Mouse (Mus musculus) forebrain, embryonic 12.5 days (tissue): ENCODE data around the gene Gm13693. TPM values are rescaled to one million over a fixed set of nuclear protein-coding genes. Genes with fewer than 3 reads are reported as not detected.
"Not testable (repeated sequence)": the region's sequence is repeated elsewhere in the genome, so short reads cannot be mapped to it uniquely, and the experiment has no call there.

ENCODE experiments used
- ATAC-seq: fragments of 200-750 bp; cut with Nextera tagmentation; 2 replicates; pipeline ENCODE4 v1.8.0; 2017; ENCODE audit warnings: moderate TSS enrichment; ENCODE audit not compliant: low FRiP score
- H3K27ac ChIP-seq: fragments of 300-500 bp; sonication (generic); 2 replicates; pipeline ENCODE4 v1.5.1; 2016; ENCODE audit warnings: mild to moderate bottlenecking
- H3K27me3 ChIP-seq: fragments of 300-500 bp; sonication (generic); 2 replicates; pipeline ENCODE4 v1.6.1; 2016; ENCODE audit warnings: mild to moderate bottlenecking
- H3K36me3 ChIP-seq: fragments of 300-500 bp; sonication (generic); replicated peaks from 2 replicates; pipeline ENCODE4 v1.6.1; 2016; ENCODE audit warnings: mild to moderate bottlenecking
- H3K4me1 ChIP-seq: fragments of 300-500 bp; sonication (generic); 2 replicates; pipeline ENCODE4 v1.6.1; 2016
- H3K4me2 ChIP-seq: fragments of 300-500 bp; sonication (generic); 2 replicates; pipeline ENCODE4 v1.6.1; 2016; ENCODE audit warnings: mild to moderate bottlenecking, moderate library complexity
- H3K4me3 ChIP-seq: fragments of 300-500 bp; sonication (generic); replicated peaks from 2 replicates; pipeline ENCODE4 v1.5.1; 2016; ENCODE audit warnings: mild to moderate bottlenecking
- H3K9ac ChIP-seq: fragments of 300-500 bp; sonication (generic); 2 replicates; pipeline ENCODE4 v1.6.1; 2016; ENCODE audit warnings: mild to moderate bottlenecking
- H3K9me3 ChIP-seq: fragments of 300-500 bp; sonication (generic); 2 replicates; pipeline ENCODE4 v1.6.1; 2016
- WGBS: fragments of 180-500 bp; shearing (Covaris S2); methylation state at CpG from one replicate; pipeline ENCODE4 v1.1.7; 2016; 5-methylcytosine and 5-hydroxymethylcytosine counted together
- polyA plus RNA-seq: library from polyadenylated mRNA; unstranded; fragments of >200 nt; fragmentation: Nextera tagmentation; extraction: Ambion mirVana; gene quantifications from 2 replicates; pipeline ENCODE4 v1.2.1, GENCODE M21; 2016

Gene Gm13693
- polyA plus RNA-seq, 1 experiment from 2014 or later, result not detected

DNA sequence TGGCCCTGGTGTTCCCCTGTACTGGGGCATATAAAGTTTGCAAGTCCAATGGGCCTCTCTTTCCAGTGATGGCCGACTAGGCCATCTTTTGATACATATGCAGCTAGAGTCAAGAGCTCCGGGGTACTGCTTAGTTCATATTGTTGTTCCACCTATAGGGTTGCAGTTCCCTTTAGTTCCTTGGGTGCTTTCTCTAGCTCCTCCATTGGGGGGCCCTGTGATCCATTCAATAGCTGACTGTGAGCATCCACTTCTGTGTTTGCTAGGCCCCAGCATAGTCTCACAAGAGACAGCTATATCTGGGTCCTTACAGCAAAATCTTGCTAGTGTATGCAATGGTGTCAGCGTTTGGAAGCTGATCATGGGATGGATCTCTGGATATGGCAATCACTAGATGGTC is 33.2 kb downstream of the Gm13693 start:
- H3K4me1 ChIP-seq, H3K9me3 ChIP-seq, H3K9ac ChIP-seq, ATAC-seq, H3K4me2 ChIP-seq, H3K4me3 ChIP-seq, H3K27me3 ChIP-seq, H3K27ac ChIP-seq, H3K36me3 ChIP-seq: not testable (repeated sequence)
- WGBS, result 89% methylated on average over 3 of the region's 3 CpGs

DNA sequence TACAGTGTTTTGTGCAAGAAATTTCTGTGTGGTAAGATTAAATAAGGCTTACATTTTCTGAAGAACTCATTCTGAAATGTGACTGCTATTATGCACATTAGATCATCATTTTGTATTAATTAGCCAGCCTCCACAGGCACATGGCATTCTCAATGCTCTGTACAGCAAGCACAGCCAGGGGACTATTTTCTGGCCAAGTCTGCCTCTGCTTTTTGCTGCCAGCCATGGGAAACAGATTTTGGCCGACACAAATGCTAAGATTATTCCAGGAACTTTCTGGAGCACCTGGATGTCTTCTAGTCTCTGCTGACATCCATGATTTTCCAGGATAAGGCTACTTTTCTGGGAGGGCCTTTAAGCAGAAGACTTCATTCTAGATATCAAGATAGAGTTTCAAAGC is 47.6 kb downstream of the Gm13693 start:
- WGBS, result 81% methylated on average over 1 of the region's 1 CpGs
- Histone ChIP-seq H3K4me2 (no peak overlapping the region), H3K27me3 (no peaks in the 10 kb centered on the region), H3K4me3 (no peak overlapping the region), H3K27ac (no peak overlapping the region), H3K9me3 (no peaks in the 10 kb centered on the region), H3K9ac (no peak overlapping the region), H3K4me1 (no peaks in the 10 kb centered on the region), H3K36me3 (no peaks in the 10 kb centered on the region)
- ATAC-seq, result no peak

DNA sequence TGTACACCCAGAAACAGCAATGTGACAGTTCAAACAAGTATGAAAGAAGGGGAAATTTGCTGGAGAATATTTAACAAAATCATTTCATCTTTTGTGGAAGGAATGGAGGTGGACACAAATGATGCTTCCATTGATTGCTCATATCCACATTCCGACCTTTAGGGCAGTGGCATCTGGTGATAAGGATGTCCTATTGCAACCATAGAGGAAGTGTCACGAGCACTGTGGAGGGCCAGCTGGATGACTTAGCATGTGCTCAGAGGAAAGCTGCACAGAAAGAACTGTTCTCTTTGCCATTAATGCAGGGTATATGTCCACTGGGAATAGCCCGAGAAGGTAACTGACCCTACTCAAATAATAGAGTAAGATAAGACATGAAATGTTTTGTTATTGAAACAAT is 48.5 kb downstream of the Gm13693 start:
- no peak for ATAC-seq
- no peak overlapping the region for H3K27ac ChIP-seq
- H3K9me3 ChIP-seq, result no peaks in the 10 kb centered on the region
- no peaks in the 10 kb centered on the region for H3K36me3 ChIP-seq
- H3K9ac ChIP-seq, result no peak overlapping the region
- WGBS, result 84% methylated on average over 3 of the region's 3 CpGs
- no peak overlapping the region for H3K4me3 ChIP-seq
- H3K27me3 ChIP-seq, result no peaks in the 10 kb centered on the region
- H3K4me1 ChIP-seq, result no peaks in the 10 kb centered on the region
- H3K4me2 ChIP-seq, result no peak overlapping the region

Other genes starting within 250 kb of the Gm13693 start
- 44.4 and 46.5 TPM in 2 replicates for gene Itgav, start 237.1 kb upstream of the Gm13693 start, polyA plus RNA-seq
- 57.9 and 68.7 TPM in 2 replicates for gene Fam171b, start 148.9 kb upstream of the Gm13693 start, polyA plus RNA-seq
- gene Zswim2, start 20.3 kb upstream of the Gm13693 start, polyA plus RNA-seq, result not detected in 2 replicates
- gene Gm13698, start 5.8 kb upstream of the Gm13693 start, polyA plus RNA-seq, result not detected in 2 replicates
- gene Gm13695, start 5.8 kb downstream of the Gm13693 start, polyA plus RNA-seq, result not detected in 2 replicates
- not detected in 2 replicates for gene Gm13696, start 11.6 kb downstream of the Gm13693 start, polyA plus RNA-seq
- not detected in 2 replicates for gene Gm13694, start 17.4 kb downstream of the Gm13693 start, polyA plus RNA-seq
- not detected in 2 replicates for gene Gm13697, start 23.2 kb downstream of the Gm13693 start, polyA plus RNA-seq
- gene Gm13691, start 29.1 kb downstream of the Gm13693 start, polyA plus RNA-seq, result not detected in 2 replicates